Mouse (Mus musculus) kidney, adult 8-10 months (tissue): ENCODE measurements around the gene Zfp697.
A peak's percentile ranks its signal among the peaks of the same experiment; 100 is the strongest.
"Not testable (repeated sequence)": the region's sequence is repeated elsewhere in the genome, so short reads cannot be mapped to it uniquely, and the experiment has no call there.

Experiments used
- DNase-seq, 2 experiments: peaks; one replicate each; pipeline ENCODE4 v3.0.0; 2022

Gene Zfp697

DNA sequence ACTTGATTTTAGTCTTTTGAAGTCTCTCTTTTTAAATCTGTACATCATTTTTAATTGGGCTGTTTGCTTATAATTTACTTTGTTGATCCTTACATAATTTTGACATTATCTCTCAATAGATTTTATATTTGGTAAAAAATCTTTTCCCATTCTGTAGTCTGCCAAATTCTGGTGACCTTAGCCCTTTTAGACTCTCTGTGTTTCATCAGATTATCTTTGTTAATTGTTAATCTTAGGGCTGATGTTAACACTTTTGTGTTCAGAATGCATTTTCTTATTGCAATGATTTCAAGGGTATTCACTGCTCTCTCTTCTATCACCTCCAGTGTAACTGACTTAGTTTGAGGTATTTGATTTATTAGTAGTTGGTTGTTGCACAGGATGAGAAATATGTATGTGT lies 338.5 kb downstream of the Zfp697 start:
- DNase-seq, result peak in 1 of 2 experiments; percentile 25

DNA sequence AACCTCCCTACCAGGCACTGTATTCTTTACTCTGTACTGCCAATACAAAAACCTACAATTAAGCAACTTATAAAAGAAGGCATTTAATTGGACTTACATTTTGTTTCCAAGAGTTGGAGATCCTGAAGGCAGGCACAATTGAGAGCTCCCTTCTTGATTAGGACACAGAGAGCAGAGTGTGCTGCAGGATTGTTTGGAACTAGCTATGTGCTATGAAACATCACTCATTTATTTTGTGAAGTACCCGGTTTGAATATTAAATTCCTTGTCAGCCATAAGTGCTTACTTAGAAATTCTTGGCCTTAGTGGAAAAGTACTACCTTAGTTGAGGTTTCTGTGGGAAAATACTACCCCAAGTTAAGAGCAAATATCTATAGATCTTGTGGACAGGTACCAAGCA lies 342.1 kb downstream of the Zfp697 start, which contains the start of gene Hsd3b2:
Hsd3b2 (minus strand) TSS at position 168 of the 400 bp plus-strand sequence.
- peak; percentile 63 to 72 for DNase-seq

DNA sequence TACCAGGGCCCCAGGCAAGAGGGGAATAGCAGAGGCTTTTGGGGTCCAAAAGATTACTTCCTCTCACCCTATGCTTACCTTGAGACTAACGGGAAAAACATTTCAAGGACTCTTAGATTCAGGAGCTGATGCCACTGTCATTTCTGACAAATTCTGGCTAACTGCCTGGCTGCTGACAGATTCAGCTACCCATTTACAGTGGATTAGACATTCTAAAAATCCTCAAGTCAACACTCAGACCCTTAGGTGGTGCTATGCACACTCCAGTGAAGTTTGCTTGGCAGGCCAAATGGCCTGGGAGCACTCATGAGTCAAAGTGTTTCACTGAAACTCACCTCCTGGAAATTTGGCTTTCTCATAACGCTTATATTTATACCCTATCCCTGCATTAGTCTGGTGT lies 344.0 kb downstream of the Zfp697 start:
- peak; percentile 73 to 74 for DNase-seq

DNA sequence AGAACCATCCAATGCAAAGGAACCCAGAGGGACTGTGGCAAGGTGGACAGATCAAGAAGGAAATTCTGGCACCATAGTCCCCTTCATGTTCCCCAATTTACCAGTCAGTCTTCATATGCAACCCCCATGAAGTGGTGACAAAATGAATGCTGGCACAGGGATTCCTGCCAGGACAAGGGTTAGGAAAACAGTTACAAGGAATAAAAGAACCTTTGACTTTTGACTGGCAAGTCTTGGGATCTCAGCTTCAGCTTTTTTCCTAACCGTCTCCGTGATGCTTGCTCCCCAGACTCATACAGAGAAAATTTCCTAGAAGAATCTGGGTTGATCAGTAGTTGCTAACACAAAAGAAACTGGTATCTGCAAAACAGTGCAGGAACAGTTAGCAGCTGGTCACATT lies 351.5 kb downstream of the Zfp697 start:
- peak in 1 of 2 experiments; percentile 24 for DNase-seq

GRCm38 (mm10) chr3:98734340-98734739 lies 352.1 kb downstream of the Zfp697 start:
- DNase-seq, result no peak

GRCm38 (mm10) chr3:98741043-98741442 lies 358.8 kb downstream of the Zfp697 start:
- DNase-seq, result not testable (repeated sequence)

- no peak for DNase-seq
These were observed 369.9 kb downstream of the Zfp697 start for GRCm38 (mm10) chr3:98752171-98752570.

DNA sequence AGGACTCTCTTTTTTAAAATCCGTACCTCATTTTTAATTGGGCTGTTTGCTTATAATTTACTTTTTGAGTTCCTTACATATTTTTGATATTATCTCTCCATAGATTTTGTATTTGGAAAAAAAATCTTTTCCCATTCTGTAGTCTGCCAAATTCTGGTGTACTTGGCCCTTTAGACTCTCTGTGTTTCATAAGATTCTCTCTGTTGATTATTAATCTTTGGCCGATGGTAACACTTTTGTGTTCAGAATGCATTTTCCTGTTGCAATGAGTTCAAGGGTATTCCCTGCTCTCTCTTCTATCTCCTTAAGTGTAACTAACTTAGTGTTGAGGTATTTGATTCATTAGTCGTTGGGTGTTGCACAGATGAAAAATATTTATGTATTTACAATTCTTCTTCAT lies 374.6 kb downstream of the Zfp697 start:
- peak in 1 of 2 experiments; percentile 62 for DNase-seq

GRCm38 (mm10) chr3:98764155-98764554 lies 381.9 kb downstream of the Zfp697 start:
- DNase-seq, result no peak

GRCm38 (mm10) chr3:98780921-98781320 lies 398.7 kb downstream of the Zfp697 start:
- no peak for DNase-seq

DNA sequence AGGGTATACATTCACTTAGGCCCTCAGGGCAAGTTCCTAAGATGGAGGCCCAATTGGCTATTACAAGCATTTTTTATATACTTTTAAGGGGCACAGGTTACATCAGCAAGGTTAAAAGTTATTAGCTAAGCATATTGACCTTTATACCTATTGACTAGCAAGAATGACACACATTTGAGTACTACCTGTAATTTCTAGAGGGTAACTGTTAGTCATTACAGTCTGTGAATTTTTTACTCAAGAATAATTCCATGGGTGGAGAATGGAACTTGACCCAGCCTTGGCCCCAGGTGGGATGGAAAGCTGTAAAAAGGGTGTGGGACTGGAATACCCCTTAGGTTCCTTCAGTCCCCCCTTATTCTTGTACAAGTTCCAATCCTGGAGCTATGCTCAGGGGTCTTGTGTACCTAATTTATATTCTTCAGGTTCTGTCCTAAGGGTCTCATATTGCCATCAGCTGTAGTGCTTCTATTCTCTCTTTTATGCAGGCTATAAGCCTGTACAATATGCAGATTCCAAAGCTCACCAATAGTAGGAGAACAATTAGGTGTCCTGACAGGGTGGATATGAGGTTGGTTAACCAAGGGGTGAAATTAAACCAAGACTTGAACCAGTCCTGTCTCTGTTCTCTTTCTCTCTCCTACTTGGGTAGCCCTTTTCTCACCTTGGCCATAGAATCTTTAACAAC lies 400.1 kb downstream of the Zfp697 start:
- peak; percentile 16 to 37 for DNase-seq

GRCm38 (mm10) chr3:98786551-98786950 lies 404.3 kb downstream of the Zfp697 start:
- DNase-seq, result no peak
